In genomic region chr7:80261372-80261990, GRCm38 (mm10) we compare ENCODE assay signal across 8 mouse cellular contexts. TPM values are rescaled to one million over a fixed set of nuclear protein-coding genes. Genes with fewer than 3 reads are reported as not detected.
A peak's percentile ranks its signal among the peaks of the same experiment; 100 is the strongest.
DNase-seq lines count a peak whose midpoint lies in the region; ATAC-seq and TF ChIP-seq lines count a peak whose summit lies in the region.

No protein-coding gene starts in this region.

- peaks cover 9% of the 10 kb centered on the region for H3K4me1 ChIP-seq in forebrain, embryonic 13.5 days
- H3K4me1 ChIP-seq in limb, embryonic 14.5 days (ENCODE audit: control insufficient read depth, insufficient read depth, low read length), result no peaks in the 10 kb centered on the region
- peaks cover 21% of the 10 kb centered on the region for H3K4me1 ChIP-seq in neural tube, embryonic 15.5 days

- intact Hi-C loops in left cerebral cortex, postnatal 14 days (cut with DNase I), result no loop called here
- intact Hi-C loops in left cerebral cortex, postnatal 4 days (cut with DNase I), result no loop called here

- WGBS in forebrain, embryonic 13.5 days, result 1% methylated on average over 29 of the region's 32 CpGs
- WGBS in limb, embryonic 14.5 days, result under 1% methylated on average over 32 of the region's 32 CpGs
- WGBS in neural tube, embryonic 15.5 days, result under 1% methylated on average over 32 of the region's 32 CpGs

- DNase-seq in left cerebral cortex, postnatal 14 days (ENCODE audit: low spot score in 2 of 2), result peak; percentile 28 to 43
- no peak for DNase-seq in left cerebral cortex, postnatal 4 days
- peak; percentile 22 for DNase-seq in adipocyte (ENCODE audit: low spot score)
- no peak for DNase-seq in limb, embryonic 14.5 days (ENCODE audit: low spot score)
- DNase-seq in spleen, adult 18-20 months, result no peak
- DNase-seq in urinary bladder, adult 2 months (ENCODE audit: low spot score), result no peak

- no peak for TF ChIP-seq POLR2A in limb, embryonic 14.5 days (IDR thresholded peaks at IDR 0.05; ENCODE audit: borderline replicate concordance, extremely low read depth, insufficient read depth, insufficient read length)

- peak overlapping the region; percentile 89 for H3K9ac ChIP-seq in forebrain, embryonic 13.5 days
- H3K9ac ChIP-seq in limb, embryonic 14.5 days (ENCODE audit: low read depth, low read length, severe bottlenecking), result peak overlapping the region; percentile 75
- peak overlapping the region; percentile 89 for H3K9ac ChIP-seq in neural tube, embryonic 15.5 days (replicated peaks)

- ATAC-seq in forebrain, embryonic 13.5 days, result no peak; the same call in none of the 2 replicates
- ATAC-seq in limb, embryonic 14.5 days (ENCODE audit: low FRiP score, low read depth), result no peak; the same call in 1 of the 2 replicates
- ATAC-seq in neural tube, embryonic 15.5 days (ENCODE audit: low FRiP score), result peak; percentile 67

- peaks cover 28% of the 10 kb centered on the region for H3K36me3 ChIP-seq in forebrain, embryonic 13.5 days (ENCODE audit: poor library complexity, severe bottlenecking)
- peaks cover 25% of the 10 kb centered on the region for H3K36me3 ChIP-seq in limb, embryonic 14.5 days (ENCODE audit: control insufficient read depth, insufficient read depth, low read length)
- peaks cover 28% of the 10 kb centered on the region for H3K36me3 ChIP-seq in neural tube, embryonic 15.5 days

- H3K4me3 ChIP-seq in forebrain, embryonic 13.5 days, result peak overlapping the region; percentile 86
- peak overlapping the region; percentile 94 for H3K4me3 ChIP-seq in limb, embryonic 14.5 days (replicated peaks; ENCODE audit: low read length)
- H3K4me3 ChIP-seq in neural tube, embryonic 15.5 days (replicated peaks), result peak overlapping the region; percentile 95

- H3K27me3 ChIP-seq in forebrain, embryonic 13.5 days, result peaks cover 31% of the 10 kb centered on the region
- no peaks in the 10 kb centered on the region for H3K27me3 ChIP-seq in limb, embryonic 14.5 days (ENCODE audit: control insufficient read depth, insufficient read depth, low read length)
- H3K27me3 ChIP-seq in neural tube, embryonic 15.5 days (replicated peaks), result peaks cover 33% of the 10 kb centered on the region

- H3K9me3 ChIP-seq in forebrain, embryonic 13.5 days (replicated peaks), result no peaks in the 10 kb centered on the region
- no peaks in the 10 kb centered on the region for H3K9me3 ChIP-seq in limb, embryonic 14.5 days (ENCODE audit: control insufficient read depth, low read length)
- no peaks in the 10 kb centered on the region for H3K9me3 ChIP-seq in neural tube, embryonic 15.5 days (replicated peaks)

- H3K27ac ChIP-seq in forebrain, embryonic 13.5 days, result peak overlapping the region; percentile 80
- H3K27ac ChIP-seq in limb, embryonic 14.5 days (replicated peaks; ENCODE audit: low read depth, low read length), result peak overlapping the region; percentile 81
- H3K27ac ChIP-seq in neural tube, embryonic 15.5 days (replicated peaks), result peak overlapping the region; percentile 81

- H3K4me2 ChIP-seq in forebrain, embryonic 13.5 days, result peak overlapping the region; percentile 93
- H3K4me2 ChIP-seq in limb, embryonic 14.5 days (replicated peaks; ENCODE audit: low read depth, low read length, severe bottlenecking), result peak overlapping the region; percentile 48
- peak overlapping the region; percentile 89 for H3K4me2 ChIP-seq in neural tube, embryonic 15.5 days

RNA-seq across cellular contexts. Expression of gene Ngrn, which starts 0.5 kb away (rescaled TPM):
- total RNA-seq in left cerebral cortex, postnatal 14 days (2021), result 10 to 100 TPM; 39.9 to 42.4 TPM
- 10 to 100 TPM; 41.6 to 42.7 TPM for total RNA-seq in left cerebral cortex, postnatal 4 days (2021)
- 56.3 and 57.7 TPM in 2 replicates for polyA plus RNA-seq in forebrain, embryonic 13.5 days (2015; fragmentation: Nextera tagmentation; extraction: Ambion mirVana)
- polyA plus RNA-seq in limb, embryonic 14.5 days (2012; rRNA removed), result 50.0 and 51.6 TPM in 2 replicates
- polyA plus RNA-seq in limb, embryonic 14.5 days (2014; fragmentation: Nextera tagmentation; extraction: Ambion mirVana), result 47.5 and 49.9 TPM in 2 replicates
- polyA plus RNA-seq in neural tube, embryonic 15.5 days (2015; fragmentation: Nextera tagmentation; extraction: Ambion mirVana), result 65.6 and 68.2 TPM in 2 replicates
- polyA plus RNA-seq in urinary bladder, adult 2 months (2012; rRNA removed), result 41.7 and 54.9 TPM in 2 replicates

RNA-seq across cellular contexts. Expression of gene Vps33b, which starts 8.0 kb away (rescaled TPM):
- 10 to 100 TPM; 19.3 to 19.6 TPM for total RNA-seq in left cerebral cortex, postnatal 14 days (2021)
- 10 to 100 TPM; 34.1 to 36.0 TPM for total RNA-seq in left cerebral cortex, postnatal 4 days (2021)
- 14.1 and 17.2 TPM in 2 replicates for polyA plus RNA-seq in forebrain, embryonic 13.5 days (2015; fragmentation: Nextera tagmentation; extraction: Ambion mirVana)
- polyA plus RNA-seq in limb, embryonic 14.5 days (2012; rRNA removed), result 17.0 and 19.1 TPM in 2 replicates
- 8.6 and 9.2 TPM in 2 replicates for polyA plus RNA-seq in limb, embryonic 14.5 days (2014; fragmentation: Nextera tagmentation; extraction: Ambion mirVana)
- 27.8 and 28.9 TPM in 2 replicates for polyA plus RNA-seq in neural tube, embryonic 15.5 days (2015; fragmentation: Nextera tagmentation; extraction: Ambion mirVana)
- 20.3 and 20.7 TPM in 2 replicates for polyA plus RNA-seq in urinary bladder, adult 2 months (2012; rRNA removed)

RNA-seq across cellular contexts. Expression of gene Ttll13, which starts 15.3 kb away (rescaled TPM):
- total RNA-seq in left cerebral cortex, postnatal 14 days (2021), result 1 to 10 TPM in 1 of 2 experiments, under 1 TPM in 1; 0.95 to 1.2 TPM
- 1 to 10 TPM; 1.1 to 2.2 TPM for total RNA-seq in left cerebral cortex, postnatal 4 days (2021)
- polyA plus RNA-seq in forebrain, embryonic 13.5 days (2015; fragmentation: Nextera tagmentation; extraction: Ambion mirVana), result 0.97 and 1.8 TPM in 2 replicates
- 0.28 and 0.59 TPM in 2 replicates for polyA plus RNA-seq in limb, embryonic 14.5 days (2012; rRNA removed)
- 0.73 and 0.94 TPM in 2 replicates for polyA plus RNA-seq in limb, embryonic 14.5 days (2014; fragmentation: Nextera tagmentation; extraction: Ambion mirVana)
- 2.0 and 2.4 TPM in 2 replicates for polyA plus RNA-seq in neural tube, embryonic 15.5 days (2015; fragmentation: Nextera tagmentation; extraction: Ambion mirVana)
- polyA plus RNA-seq in urinary bladder, adult 2 months (2012; rRNA removed), result 1.2 and 1.7 TPM in 2 replicates

RNA-seq across cellular contexts. Expression of gene Gdpgp1, which starts 28.8 kb away (rescaled TPM):
- 1 to 10 TPM; 6.6 to 6.7 TPM for total RNA-seq in left cerebral cortex, postnatal 14 days (2021)
- total RNA-seq in left cerebral cortex, postnatal 4 days (2021), result 1 to 10 TPM; 4.6 to 5.1 TPM
- polyA plus RNA-seq in forebrain, embryonic 13.5 days (2015; fragmentation: Nextera tagmentation; extraction: Ambion mirVana), result 3.3 and 3.8 TPM in 2 replicates
- polyA plus RNA-seq in limb, embryonic 14.5 days (2012; rRNA removed), result 2.0 TPM in 2 replicates
- 2.1 and 2.4 TPM in 2 replicates for polyA plus RNA-seq in limb, embryonic 14.5 days (2014; fragmentation: Nextera tagmentation; extraction: Ambion mirVana)
- 4.6 and 5.5 TPM in 2 replicates for polyA plus RNA-seq in neural tube, embryonic 15.5 days (2015; fragmentation: Nextera tagmentation; extraction: Ambion mirVana)
- 2.2 and 2.6 TPM in 2 replicates for polyA plus RNA-seq in urinary bladder, adult 2 months (2012; rRNA removed)

RNA-seq across cellular contexts. Expression of gene Cib1, which starts 28.9 kb away (rescaled TPM):
- 10 to 100 TPM; 18.7 to 22.0 TPM for total RNA-seq in left cerebral cortex, postnatal 14 days (2021)
- total RNA-seq in left cerebral cortex, postnatal 4 days (2021), result 10 to 100 TPM; 14.2 to 16.4 TPM
- polyA plus RNA-seq in forebrain, embryonic 13.5 days (2015; fragmentation: Nextera tagmentation; extraction: Ambion mirVana), result 34.4 and 37.8 TPM in 2 replicates
- polyA plus RNA-seq in limb, embryonic 14.5 days (2012; rRNA removed), result 37.8 and 52.0 TPM in 2 replicates
- polyA plus RNA-seq in limb, embryonic 14.5 days (2014; fragmentation: Nextera tagmentation; extraction: Ambion mirVana), result 66.1 and 72.1 TPM in 2 replicates
- polyA plus RNA-seq in neural tube, embryonic 15.5 days (2015; fragmentation: Nextera tagmentation; extraction: Ambion mirVana), result 32.2 and 59.5 TPM in 2 replicates
- 66.1 and 85.6 TPM in 2 replicates for polyA plus RNA-seq in urinary bladder, adult 2 months (2012; rRNA removed)

Comparison
In these comparisons a context has a peak if more than half of its experiments do, and no peak if none do; other contexts are left out.
1. DNase-seq: peak in left cerebral cortex, postnatal 14 days (2 of 2) and adipocyte (single experiment); none in left cerebral cortex, postnatal 4 days (single experiment), limb, embryonic 14.5 days (single experiment), spleen, adult 18-20 months (0 of 2) and urinary bladder, adult 2 months (single experiment).
2. Peak in every context shown above with its lines, with median percentiles within 50 percentile points of each other: H3K27ac ChIP-seq, H3K4me2 ChIP-seq, H3K4me3 ChIP-seq and H3K9ac ChIP-seq.